Mouse (Mus musculus) spleen, adult 2 months (tissue): Measurements from ENCODE around the gene Tbc1d10a.

ENCODE experiments used
- CTCF ChIP-seq: fragments of 200-500 bp; IDR thresholded peaks from 2 replicates; pipeline ENCODE4 v1.5.1; 2011; ENCODE audit warnings: mild to moderate bottlenecking, inconsistent platforms; ENCODE audit not compliant: insufficient read depth, insufficient read length, insufficient replicate concordance; ENCODE audit errors: extremely low read depth
- POLR2A ChIP-seq: fragments of 200-500 bp; IDR thresholded peaks from 2 replicates; pipeline ENCODE4 v1.6.1; 2011; ENCODE audit warnings: low read depth, low read length, inconsistent platforms

- no peak for TF ChIP-seq CTCF
- no peak for TF ChIP-seq POLR2A
These were observed 36.7 kb upstream of the Tbc1d10a start for GRCm38 (mm10) chr11:4149886-4150285.
